Mouse (Mus musculus) layer of hippocampus, postnatal 14 days (tissue): ENCODE measurements around the gene Rab3b. TPM values are rescaled to one million over a fixed set of nuclear protein-coding genes. Genes with fewer than 3 reads are reported as not detected.

ENCODE experiments used
- DNase-seq, 2 experiments: peaks; one replicate each; pipeline ENCODE4 v3.0.0; 2021 to 2022; ENCODE audit warnings: low spot score in 2 of 2, mixed read lengths in 1 of 2
- total RNA-seq, 2 experiments: library from RNA; stranded (reverse); gene quantifications; 2 replicates each; pipeline ENCODE4 v1.2.3; 2021

Gene Rab3b
- total RNA-seq, 2 experiments from 2014 or later: 45.9 to 54.2 TPM

DNA sequence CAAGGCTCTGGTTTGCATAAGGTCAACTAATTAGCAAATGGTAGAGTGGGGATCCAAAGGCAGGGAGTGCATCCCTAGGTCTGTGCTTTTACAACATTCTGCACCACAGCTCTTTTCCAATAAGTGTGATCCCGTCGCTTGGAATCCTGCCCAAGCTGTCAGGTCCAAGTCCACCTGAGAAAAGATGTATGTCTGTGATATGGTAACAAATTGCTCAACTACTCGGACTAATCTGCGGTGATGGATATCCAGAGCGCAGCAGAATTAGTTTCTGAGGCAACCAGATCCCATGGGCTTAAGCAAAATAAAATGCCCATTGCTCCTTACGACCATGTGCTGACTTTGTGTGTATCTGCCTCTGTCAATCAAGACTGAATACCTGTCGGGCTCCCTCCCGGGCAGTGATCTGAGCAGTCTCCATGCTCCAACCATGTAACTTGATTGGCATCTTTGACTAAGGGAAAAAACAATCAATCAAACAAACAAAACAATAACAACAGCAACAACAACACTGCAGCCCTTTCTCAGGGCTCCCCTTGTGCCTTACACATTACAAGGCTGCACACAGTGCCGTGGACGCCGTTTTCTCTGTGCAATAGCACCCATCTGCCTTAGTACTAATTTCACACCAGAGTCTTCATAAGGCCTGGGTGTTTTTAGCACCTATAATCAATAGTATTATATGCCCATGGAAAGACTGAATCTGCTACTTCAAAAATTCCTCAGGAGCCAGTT, 64.3 kb downstream of the Rab3b start:
- no peak for DNase-seq

DNA sequence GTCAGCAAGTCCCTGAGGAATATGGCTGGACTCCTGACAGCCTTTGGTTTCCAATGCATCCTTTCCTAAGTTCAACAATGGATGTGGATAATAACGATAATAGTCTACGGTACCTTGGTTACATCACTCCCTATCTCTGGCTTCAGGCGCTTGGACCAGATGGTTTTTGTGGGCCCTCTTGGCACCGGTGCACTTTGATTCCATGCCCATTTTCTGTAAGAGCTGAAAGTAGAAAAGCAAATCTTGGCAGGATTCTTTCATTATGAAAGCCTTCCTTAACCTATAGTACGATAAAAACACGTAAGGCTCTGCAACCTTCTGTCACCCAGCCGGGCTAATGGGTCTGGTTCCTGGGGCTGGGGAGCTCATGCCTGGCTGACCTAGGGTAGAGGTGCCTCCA, 70.3 kb downstream of the Rab3b start:
- DNase-seq: peak; percentile 33 to 56

DNA sequence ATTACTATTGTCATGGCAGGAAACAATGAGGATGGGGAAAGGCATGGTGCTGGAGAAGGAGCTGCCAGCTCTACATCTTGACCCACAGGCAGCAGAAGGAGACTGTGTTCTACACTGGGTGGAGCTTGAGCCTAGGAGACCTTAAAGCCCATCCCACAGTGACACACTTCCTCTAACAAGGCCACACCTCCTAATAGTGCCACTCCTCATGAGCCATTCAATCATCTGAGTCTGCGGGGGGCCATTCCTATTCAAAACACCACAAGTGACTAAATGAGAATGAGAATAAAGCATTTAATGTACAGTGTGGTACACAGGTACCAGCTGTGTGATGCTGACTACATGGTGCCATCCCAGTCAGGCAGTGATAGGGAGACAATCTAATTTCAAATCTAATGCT, 71.3 kb downstream of the Rab3b start:
- no peak for DNase-seq

DNA sequence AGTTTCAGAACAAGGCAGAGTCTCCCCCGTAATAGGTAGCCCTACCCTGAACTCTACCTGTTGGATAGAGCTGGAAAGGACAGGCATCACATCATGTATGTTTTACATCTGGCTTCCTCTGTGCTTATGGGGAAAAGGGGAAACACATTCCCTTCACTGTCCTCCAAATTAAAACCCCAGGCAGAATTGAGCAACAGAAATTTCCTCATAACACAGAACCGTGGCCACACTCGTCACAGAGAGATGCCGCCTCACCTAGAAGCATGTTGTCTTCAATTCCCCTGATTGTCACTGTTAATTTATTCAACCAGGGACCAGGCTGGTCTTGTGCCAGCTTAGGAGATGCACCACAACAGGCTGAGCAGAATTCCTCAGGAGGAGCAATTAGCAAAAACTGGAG, 72.8 kb downstream of the Rab3b start:
- no peak for DNase-seq

DNA sequence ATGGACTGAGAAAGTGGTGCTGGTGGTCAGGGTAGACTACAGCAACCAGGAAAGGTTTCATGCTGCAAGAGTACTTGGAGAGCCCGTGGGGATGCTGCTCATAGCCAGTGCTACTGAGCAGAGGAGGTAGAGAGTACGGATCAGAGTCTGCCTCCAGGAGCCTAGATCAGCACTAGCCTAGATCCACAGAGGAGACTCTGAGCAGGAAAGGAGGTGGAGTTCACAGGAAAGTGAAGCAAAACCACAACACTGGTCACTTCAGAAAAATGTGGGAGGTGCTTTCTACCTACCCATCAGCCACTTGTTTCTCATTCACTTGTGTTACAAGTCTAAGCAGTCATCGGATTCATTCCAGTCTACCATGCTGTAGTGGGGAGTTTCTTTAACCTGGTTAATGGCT, 80.8 kb downstream of the Rab3b start:
- DNase-seq: no peak

DNA sequence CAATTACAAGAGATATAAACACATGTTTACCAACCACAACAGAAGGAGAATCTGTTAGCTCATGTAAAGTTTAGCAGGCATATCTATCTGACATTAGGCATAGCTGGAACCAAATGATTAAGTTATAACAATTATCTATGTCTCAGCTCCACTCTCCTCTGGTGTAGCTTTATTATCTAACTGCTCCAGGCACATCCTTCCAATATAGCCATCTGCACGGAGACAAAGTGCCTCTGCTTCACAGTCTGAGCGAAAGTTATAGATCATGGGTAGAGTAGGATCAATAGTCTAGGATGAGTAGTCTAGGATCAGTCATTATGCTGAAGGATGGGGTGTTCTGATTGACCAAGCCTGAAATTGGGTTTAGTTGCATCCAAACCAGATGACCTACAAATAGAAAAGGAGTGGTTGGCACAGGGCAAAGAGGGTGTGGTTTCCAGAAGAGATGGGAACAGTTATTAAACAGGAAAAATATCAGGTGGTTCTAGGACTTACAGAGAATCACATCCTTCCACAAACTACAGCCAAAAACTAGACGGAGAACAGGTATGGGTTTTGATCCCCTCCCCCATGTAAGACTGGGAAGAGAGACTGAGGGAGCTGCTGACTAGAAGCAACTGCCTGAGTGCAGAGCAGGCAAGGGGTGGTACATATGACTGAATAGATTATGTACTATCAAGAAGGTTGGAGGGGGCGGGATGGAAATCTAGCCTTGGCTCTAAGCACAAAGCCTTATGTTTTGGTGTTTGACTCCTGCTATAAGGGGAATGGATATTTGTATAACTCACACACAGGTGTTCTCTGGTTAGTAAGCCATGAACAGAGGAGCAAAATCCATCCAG, 82.0 kb downstream of the Rab3b start:
- DNase-seq: no peak

DNA sequence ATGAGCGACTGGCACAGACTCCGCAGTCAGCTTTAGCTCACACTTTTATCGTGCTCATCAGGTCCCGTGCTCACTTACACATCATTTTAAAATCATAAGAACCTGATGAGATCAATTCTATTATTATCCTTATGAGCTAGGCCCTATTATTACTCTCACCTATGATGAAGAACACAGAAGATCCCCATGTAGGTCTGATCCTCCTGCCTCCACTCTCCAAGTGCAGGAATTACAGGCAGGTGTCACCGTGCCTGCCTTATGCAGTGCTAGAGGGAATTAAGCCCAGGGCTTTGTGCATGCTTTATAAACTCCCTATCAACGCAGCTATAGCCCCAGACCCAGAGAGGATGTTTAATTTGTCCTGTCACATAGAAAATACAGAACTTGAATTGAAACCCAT, 84.2 kb downstream of the Rab3b start:
- no peak for DNase-seq

DNA sequence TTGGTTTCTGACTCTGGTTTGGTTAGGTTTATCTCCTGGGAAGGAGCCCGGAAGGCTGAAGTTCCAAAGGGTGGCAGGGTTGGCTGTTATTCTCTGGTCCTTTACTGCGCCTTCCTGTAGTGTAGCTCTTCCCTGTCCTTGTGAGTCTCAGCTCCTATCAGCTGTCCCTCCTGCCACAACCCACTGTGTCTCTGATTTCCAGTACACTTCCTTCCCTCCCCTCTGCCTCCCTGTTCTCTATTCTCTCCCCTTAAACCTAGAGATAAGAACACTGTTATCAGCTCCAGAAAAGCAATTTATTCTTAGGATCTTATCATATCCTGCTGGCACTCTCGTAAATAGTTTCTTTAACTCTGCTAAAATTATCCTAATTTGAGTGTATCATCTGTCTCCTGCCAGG, 90.7 kb downstream of the Rab3b start:
- no peak for DNase-seq

DNA sequence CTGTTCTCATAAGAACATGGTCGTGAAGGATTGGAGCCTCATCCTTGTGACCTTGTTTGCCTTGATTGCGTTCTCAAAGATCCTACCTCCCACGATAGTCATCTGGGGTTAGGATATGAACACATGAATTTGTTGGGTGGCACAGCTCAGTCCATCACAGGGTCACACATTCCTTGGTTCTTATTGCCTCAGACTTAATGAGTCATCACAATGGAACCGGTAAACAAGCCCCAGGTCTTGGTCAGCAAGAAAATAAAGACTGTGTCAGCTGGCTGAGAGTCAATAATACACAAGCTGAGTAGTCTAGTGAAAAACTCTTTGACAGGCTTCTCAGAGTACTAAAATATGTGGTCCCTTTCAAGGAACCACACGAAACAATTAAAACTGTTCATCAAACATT, 92.2 kb downstream of the Rab3b start:
- DNase-seq: no peak

DNA sequence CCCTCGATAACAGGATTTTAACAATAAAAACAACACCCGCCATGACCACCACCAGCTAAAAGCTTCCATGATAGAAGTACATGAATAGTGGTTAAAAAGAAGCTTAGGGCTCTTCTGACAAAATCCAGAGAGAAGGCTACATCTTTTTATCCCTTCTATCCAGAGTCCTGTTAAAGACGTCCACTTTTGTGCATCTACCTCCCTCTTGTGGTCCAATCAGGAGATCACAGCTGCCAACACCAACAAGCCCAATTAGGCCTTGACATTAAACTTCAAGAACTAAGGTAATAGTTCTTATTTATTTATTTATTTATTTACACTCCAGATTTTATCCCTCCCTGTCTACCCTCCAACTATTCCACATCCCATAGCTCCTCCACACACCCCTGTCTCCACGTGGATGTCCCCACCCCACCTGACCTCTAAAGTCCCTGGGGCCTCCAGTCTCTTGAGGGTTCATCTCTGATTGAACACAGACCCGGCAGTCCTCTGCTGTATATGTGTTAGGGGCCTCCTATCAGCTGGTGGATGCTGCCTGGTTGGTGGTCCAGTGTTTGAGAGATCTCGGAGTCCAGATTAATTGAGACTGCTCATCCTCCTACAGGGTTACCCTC, 97.7 kb downstream of the Rab3b start:
- DNase-seq: peak; percentile 30 to 76

DNA sequence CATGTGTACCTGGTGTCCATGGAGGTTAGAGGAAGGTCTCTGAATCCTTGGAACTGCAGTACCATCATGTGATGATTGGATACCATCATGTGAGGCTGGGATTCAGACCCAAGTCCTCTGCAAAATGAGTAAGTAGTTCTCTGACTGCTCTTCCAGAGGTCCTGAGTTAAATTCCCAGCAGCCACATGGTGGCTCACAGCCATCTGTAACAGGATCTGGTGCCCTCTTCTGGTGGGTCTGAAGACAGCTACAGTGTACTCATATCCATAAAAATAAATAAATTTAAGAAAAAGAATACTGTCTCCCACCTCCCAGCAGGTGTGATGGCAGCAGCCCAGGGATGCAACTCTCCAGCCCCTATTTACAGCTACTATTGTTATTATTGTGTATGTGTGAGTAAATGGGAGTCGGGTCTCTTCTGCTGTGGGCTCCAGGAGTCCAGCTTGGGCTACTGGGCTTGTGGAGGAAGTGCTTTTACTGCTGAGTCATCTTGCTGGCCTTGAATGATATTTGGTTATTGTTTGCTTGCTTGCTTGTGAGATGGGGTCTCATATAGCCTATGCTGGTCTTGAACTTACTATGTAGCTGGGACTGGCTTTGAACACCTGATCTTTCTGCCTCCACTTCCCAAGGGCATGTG, 108.1 kb downstream of the Rab3b start:
- DNase-seq: no peak

DNA sequence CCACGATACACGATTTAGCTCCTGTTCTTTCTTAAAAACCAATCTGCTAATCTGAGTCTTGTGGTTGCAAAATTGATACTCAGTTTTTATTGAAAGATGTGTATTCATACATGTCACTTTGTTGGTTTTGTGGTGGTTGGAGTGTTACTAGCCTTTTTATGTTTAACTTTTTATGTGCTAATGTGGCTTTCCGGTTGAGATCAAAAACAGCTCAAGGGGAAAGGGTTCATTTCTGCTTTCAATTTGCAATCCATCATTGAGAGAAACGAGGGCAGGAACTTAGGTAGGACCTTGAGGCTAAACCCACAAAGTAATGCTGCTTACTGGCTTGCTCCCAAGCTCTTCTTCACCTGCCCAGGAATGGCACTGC, 108.6 kb downstream of the Rab3b start:
- DNase-seq: no peak

DNA sequence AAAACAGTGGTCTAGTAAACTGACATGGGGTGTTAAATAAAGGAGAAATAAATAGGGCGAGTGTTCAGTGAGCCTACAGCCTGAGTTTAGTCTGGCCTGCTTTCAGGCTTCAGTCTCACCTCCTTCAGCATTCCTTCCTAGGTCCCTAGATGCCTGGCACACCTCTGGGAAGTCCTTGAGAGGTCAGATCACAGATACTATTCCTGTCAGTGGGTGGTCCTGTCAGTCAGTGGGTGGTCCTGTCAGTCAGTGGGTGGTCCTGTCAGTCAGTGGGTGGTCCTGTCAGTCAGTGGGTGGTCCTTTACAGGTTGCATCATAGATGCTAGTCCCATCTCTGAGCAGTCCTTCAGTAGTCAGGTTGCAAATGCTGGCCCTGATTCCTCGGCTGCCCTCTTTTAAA, 110.6 kb downstream of the Rab3b start:
- DNase-seq: no peak

DNA sequence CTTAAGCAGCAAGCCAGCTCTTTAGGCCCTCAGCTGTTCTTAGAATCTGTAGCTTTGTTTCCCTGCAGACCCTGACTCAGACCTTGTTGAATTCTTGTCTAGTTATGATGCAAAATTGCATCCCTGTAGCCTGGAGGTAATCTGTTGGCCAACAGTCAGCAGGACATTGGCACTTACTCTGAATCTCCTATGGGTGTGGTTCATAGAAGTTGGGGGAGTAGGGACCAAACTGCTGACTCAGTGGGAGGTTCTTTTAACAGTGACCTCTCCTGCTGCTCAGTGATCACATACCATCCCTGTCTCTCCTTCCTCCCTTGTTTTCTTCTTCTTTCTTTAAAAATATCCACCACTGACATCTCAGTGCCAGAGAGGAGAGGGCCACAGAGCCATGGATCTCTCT, 111.2 kb downstream of the Rab3b start:
- no peak for DNase-seq

DNA sequence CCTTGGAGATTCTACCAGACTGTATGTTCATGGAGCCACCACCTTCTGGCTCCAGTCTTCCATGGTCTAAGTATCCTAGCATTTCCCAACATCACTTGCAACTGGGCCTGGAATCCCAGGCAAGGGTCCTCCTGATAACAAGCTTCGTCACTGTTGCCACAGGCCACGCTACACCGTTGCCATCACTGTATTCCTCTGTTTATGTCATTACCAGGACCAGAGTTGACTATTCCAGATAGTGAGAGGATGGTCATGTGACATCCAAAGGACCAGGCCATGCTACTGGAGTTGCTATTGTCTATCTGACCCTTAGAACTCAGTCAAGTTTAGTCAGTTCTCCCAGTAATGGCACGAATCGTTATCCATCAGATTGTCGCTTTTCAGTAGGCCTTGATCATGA, 111.7 kb downstream of the Rab3b start:
- DNase-seq: no peak

DNA sequence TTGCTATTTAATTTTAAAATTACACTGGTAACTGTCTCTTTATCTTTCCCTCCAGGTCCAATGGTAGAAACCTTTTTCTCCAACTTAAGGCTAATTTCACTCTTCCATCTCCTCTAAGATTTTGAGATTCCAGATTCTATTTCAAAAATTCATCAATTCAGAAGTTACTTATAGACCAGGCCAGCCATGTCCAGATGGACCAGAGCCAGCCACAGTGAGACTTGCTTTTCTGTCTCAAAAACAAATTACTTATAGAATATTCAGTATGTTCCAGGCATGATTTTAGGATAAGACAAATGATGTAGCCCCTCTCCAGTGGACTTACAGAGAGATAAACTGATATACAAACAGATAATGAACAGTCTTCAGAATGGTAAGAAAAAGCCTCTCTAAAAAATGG, 112.9 kb downstream of the Rab3b start:
- DNase-seq: no peak

Other genes starting within 250 kb of the Rab3b start
- under 1 TPM; 0.69 to 0.94 TPM for gene 3110021N24Rik, start 159.4 kb upstream of the Rab3b start, total RNA-seq
- 10 to 100 TPM; 46.1 to 48.8 TPM for gene Zfyve9, start 98.3 kb upstream of the Rab3b start, total RNA-seq
- gene Btf3l4, start 45.4 kb upstream of the Rab3b start, total RNA-seq: 100 to 1,000 TPM in 1 of 2 experiments, 10 to 100 TPM in 1; 97.7 to 111 TPM
- 10 to 100 TPM; 38.8 to 38.9 TPM for gene Txndc12, start 44.5 kb upstream of the Rab3b start, total RNA-seq
- 10 to 100 TPM; 16.1 to 18.5 TPM for gene Kti12, start 31.3 kb upstream of the Rab3b start, total RNA-seq
- gene A730015C16Rik, start 30.4 kb upstream of the Rab3b start, total RNA-seq: under 1 TPM in 1 of 2 experiments, not detected in 1; 0.53 TPM
- 100 to 1,000 TPM; 132 to 135 TPM for gene Nrd1, start 121.6 kb downstream of the Rab3b start, total RNA-seq